Mouse (Mus musculus) myocyte (in vitro differentiated cells): ENCODE results near the gene Myo18b. TPM values are rescaled to one million over a fixed set of nuclear protein-coding genes. Genes with fewer than 3 reads are reported as not detected.

Experiments
- H3K27me3 ChIP-seq: one replicate; pipeline ENCODE4 v1.6.1; 2011; ENCODE audit not compliant: control insufficient read depth, insufficient read depth, insufficient read length
- H3K36me3 ChIP-seq: one replicate; pipeline ENCODE4 v1.6.1; 2011; ENCODE audit not compliant: control insufficient read depth, insufficient read depth
- H3K4me2 ChIP-seq: one replicate; pipeline ENCODE4 v1.6.1; 2011; ENCODE audit warnings: low read depth, control low read depth
- H3K4me3 ChIP-seq: one replicate; pipeline ENCODE4 v1.5.1; 2011; ENCODE audit warnings: mild to moderate bottlenecking, control low read depth, moderate library complexity
- H3K79me2 ChIP-seq: one replicate; pipeline ENCODE4 v1.6.1; 2011; ENCODE audit not compliant: control insufficient read depth, insufficient read depth
- H3ac ChIP-seq: one replicate; pipeline ENCODE4 v1.6.1; 2011; ENCODE audit not compliant: control insufficient read depth, insufficient read length
- CEBPB ChIP-seq: IDR thresholded peaks from 2 replicates; pipeline ENCODE4 v1.6.1; 2011; ENCODE audit warnings: mild to moderate bottlenecking, moderate library complexity; ENCODE audit not compliant: poor library complexity, insufficient read depth, severe bottlenecking
- E2F4 ChIP-seq: IDR thresholded peaks from one replicate; pipeline ENCODE4 v1.6.1; 2011; ENCODE audit warnings: mild to moderate bottlenecking, control low read depth, moderate library complexity; ENCODE audit not compliant: insufficient read depth
- MAX ChIP-seq: IDR thresholded peaks from one replicate; pipeline ENCODE4 v1.6.1; 2011; ENCODE audit warnings: low read depth, mild to moderate bottlenecking, control low read depth
- MYOD1 ChIP-seq, 3 experiments: IDR thresholded peaks; one replicate each; pipeline ENCODE4 v1.6.1; 2011; ENCODE audit warnings: control low read depth in 2 of 3, low read depth in 2 of 3, mild to moderate bottlenecking in 2 of 3, moderate library complexity in 1 of 3; ENCODE audit not compliant: insufficient read length in 2 of 3, control insufficient read depth in 1 of 3
- MYOG ChIP-seq, 3 experiments: IDR thresholded peaks; one replicate each; pipeline ENCODE4 v1.6.1; 2011; ENCODE audit warnings: control low read depth in 2 of 3, low read depth in 2 of 3, mild to moderate bottlenecking in 2 of 3; ENCODE audit not compliant: insufficient read length in 2 of 3, control insufficient read depth in 1 of 3, insufficient read depth in 1 of 3
- POLR2A ChIP-seq: IDR thresholded peaks from one replicate; pipeline ENCODE4 v1.6.1; 2011; ENCODE audit warnings: low read depth, mild to moderate bottlenecking, control low read depth, moderate library complexity; ENCODE audit not compliant: insufficient read length
- POLR2AphosphoS2 ChIP-seq: IDR thresholded peaks from one replicate; pipeline ENCODE4 v1.6.1; 2011; ENCODE audit warnings: low read depth, control low read depth; ENCODE audit not compliant: insufficient read length
- REST ChIP-seq: IDR thresholded peaks from one replicate; pipeline ENCODE4 v1.6.1; 2011; ENCODE audit warnings: mild to moderate bottlenecking, control low read depth, moderate library complexity; ENCODE audit not compliant: insufficient read depth, insufficient read length
- SRF ChIP-seq: IDR thresholded peaks from one replicate; pipeline ENCODE4 v1.6.1; 2011; ENCODE audit warnings: low read depth; ENCODE audit not compliant: control insufficient read depth, insufficient read length
- TCF12 ChIP-seq: IDR thresholded peaks from one replicate; pipeline ENCODE4 v1.6.1; 2011; ENCODE audit warnings: mild to moderate bottlenecking, control low read depth; ENCODE audit not compliant: poor library complexity, insufficient read depth, severe bottlenecking
- TCF3 ChIP-seq: IDR thresholded peaks from one replicate; pipeline ENCODE4 v1.6.1; 2011; ENCODE audit warnings: low read depth, control low read depth; ENCODE audit not compliant: insufficient read length
- USF1 ChIP-seq: IDR thresholded peaks from one replicate; pipeline ENCODE4 v1.6.1; 2011; ENCODE audit warnings: low read depth, mild to moderate bottlenecking, control low read depth, moderate library complexity
- polyA plus RNA-seq: library from polyadenylated mRNA; unstranded; fragments of >200 nt; fragmentation: generic; extraction: Trizol; gene quantifications from one replicate; pipeline ENCODE4 v1.2.1, GENCODE M21; 2012; ENCODE audit warnings: missing spikeins

The Myo18b gene
- 1.6 TPM for polyA plus RNA-seq

- Histone ChIP-seq H3K36me3 (no peaks in the 10 kb centered on the region), H3ac (no peak within 1 kb of the TSS), H3K4me3 (no peak within 1 kb of the TSS), H3K27me3 (no peaks in the 10 kb centered on the region), H3K4me2 (no peak within 1 kb of the TSS), H3K79me2 (no peaks in the 10 kb centered on the region)
- TF ChIP-seq MAX (no peak), SRF (no peak)
These were observed at the start of gene Myo18b for GRCm38 (mm10) chr5:112895674-112896654. Gene Myo18b (minus strand): TSS chr5:112896362.

GRCm38 (mm10) chr5:112945925-112946324 lies 49.8 kb upstream of the Myo18b start:
- no peak overlapping the region for H3ac ChIP-seq
- H3K27me3 ChIP-seq: no peaks in the 10 kb centered on the region
- no peaks in the 10 kb centered on the region for H3K79me2 ChIP-seq
- H3K36me3 ChIP-seq: no peaks in the 10 kb centered on the region
- TF ChIP-seq TCF12: no peak
- no peak overlapping the region for H3K4me2 ChIP-seq
- no peak overlapping the region for H3K4me3 ChIP-seq

GRCm38 (mm10) chr5:112942244-112942643 lies 46.1 kb upstream of the Myo18b start:
- no peak overlapping the region for H3ac ChIP-seq
- H3K4me3 ChIP-seq: no peak overlapping the region
- H3K4me2 ChIP-seq: no peak overlapping the region
- TF ChIP-seq TCF3 (no peak), REST (no peak), POLR2AphosphoS2 (no peak), MYOD1 (IDR thresholded peaks at IDR 0.05; ENCODE audit: control insufficient read depth in 1 of 3, insufficient read length in 2 of 3, low read depth in 2 of 3) (no peak), MAX (no peak)
- no peaks in the 10 kb centered on the region for H3K27me3 ChIP-seq
- no peaks in the 10 kb centered on the region for H3K79me2 ChIP-seq
- H3K36me3 ChIP-seq: no peaks in the 10 kb centered on the region

GRCm38 (mm10) chr5:112941001-112941400 lies 44.8 kb upstream of the Myo18b start:
- Histone ChIP-seq H3ac (no peak overlapping the region), H3K36me3 (no peaks in the 10 kb centered on the region)

GRCm38 (mm10) chr5:112936632-112937031 lies 40.5 kb upstream of the Myo18b start:
- H3K4me2 ChIP-seq: no peak overlapping the region
- no peaks in the 10 kb centered on the region for H3K36me3 ChIP-seq
- TF ChIP-seq POLR2A: no peak
- TF ChIP-seq CEBPB: no peak
- no peak for TF ChIP-seq MYOD1 (IDR thresholded peaks at IDR 0.05; ENCODE audit: control insufficient read depth in 1 of 3, insufficient read length in 2 of 3, low read depth in 2 of 3)
- TF ChIP-seq MYOG (IDR thresholded peaks at IDR 0.05; ENCODE audit: control insufficient read depth in 1 of 3, insufficient read depth in 1 of 3, insufficient read length in 2 of 3, low read depth in 2 of 3): no peak
- no peak for TF ChIP-seq SRF
- no peak for TF ChIP-seq REST
- TF ChIP-seq TCF3: no peak
- TF ChIP-seq E2F4: no peak
- no peak for TF ChIP-seq TCF12
- TF ChIP-seq POLR2AphosphoS2: no peak
- no peak for TF ChIP-seq MAX
- no peak for TF ChIP-seq USF1
- H3ac ChIP-seq: no peak overlapping the region
- no peaks in the 10 kb centered on the region for H3K79me2 ChIP-seq
- no peaks in the 10 kb centered on the region for H3K27me3 ChIP-seq
- H3K4me3 ChIP-seq: no peak overlapping the region

More at GRCm38 (mm10) chr5:112941001-112941400, 44.8 kb upstream of the Myo18b start:
- H3K27me3 ChIP-seq: no peaks in the 10 kb centered on the region
- H3K4me2 ChIP-seq: no peak overlapping the region
- H3K79me2 ChIP-seq: no peaks in the 10 kb centered on the region
- H3K4me3 ChIP-seq: no peak overlapping the region
- TF ChIP-seq SRF (no peak), MYOD1 (IDR thresholded peaks at IDR 0.05; ENCODE audit: control insufficient read depth in 1 of 3, insufficient read length in 2 of 3, low read depth in 2 of 3) (no peak), REST (no peak), TCF12 (no peak), USF1 (no peak), TCF3 (no peak), CEBPB (no peak), POLR2AphosphoS2 (no peak), MAX (no peak), E2F4 (no peak), POLR2A (no peak), MYOG (IDR thresholded peaks at IDR 0.05; ENCODE audit: control insufficient read depth in 1 of 3, insufficient read depth in 1 of 3, insufficient read length in 2 of 3, low read depth in 2 of 3) (no peak)
